Mouse (Mus musculus) left cerebral cortex, postnatal 10 days (tissue): ENCODE results near the gene Pdgfc. TPM values are rescaled to one million over a fixed set of nuclear protein-coding genes. Genes with fewer than 3 reads are reported as not detected.

Experiments used
- DNase-seq, 2 experiments: peaks; one replicate each; pipeline ENCODE4 v3.0.0; 2021 to 2022; ENCODE audit warnings: low spot score in 2 of 2, mixed read lengths in 1 of 2; ENCODE audit errors: extremely low spot score in 1 of 2
- intact Hi-C: fragments of 180-260 bp; cut with DNase I; formaldehyde crosslinking; loops from one replicate; pipeline ENCODE4 v1.15.1; 2025
- total RNA-seq, 2 experiments: library from RNA; stranded (reverse); gene quantifications; 2 replicates each; pipeline ENCODE4 v1.2.3; 2021

The Pdgfc gene
- total RNA-seq, 2 experiments from 2014 or later: 6.2 to 7.5 TPM

GRCm38 (mm10) chr3:81211666-81212065 is 175.4 kb downstream of the Pdgfc start:
- intact Hi-C loops: no loop called here
- DNase-seq: no peak

GRCm38 (mm10) chr3:81215547-81216118 is 179.4 kb downstream of the Pdgfc start:
- intact Hi-C loops: no loop called here
- no peak for DNase-seq

- intact Hi-C loops: no loop called here
- DNase-seq: no peak
Observed at GRCm38 (mm10) chr3:81221682-81222081, 185.5 kb downstream of the Pdgfc start.

GRCm38 (mm10) chr3:81228344-81228743 is 192.1 kb downstream of the Pdgfc start:
- DNase-seq: no peak
- intact Hi-C loops: no loop called here

- DNase-seq: no peak
- intact Hi-C loops: no loop called here
Observed at GRCm38 (mm10) chr3:81242697-81243590, 206.7 kb downstream of the Pdgfc start.

GRCm38 (mm10) chr3:81243591-81243990 is 207.4 kb downstream of the Pdgfc start:
- intact Hi-C loops: no loop called here
- no peak for DNase-seq

- intact Hi-C loops: no loop called here
- no peak for DNase-seq
Observed at GRCm38 (mm10) chr3:81262801-81263200, 226.6 kb downstream of the Pdgfc start.

Other genes starting within 250 kb of the Pdgfc start
- gene Gria2, start 233.6 kb upstream of the Pdgfc start, total RNA-seq: 100 to 1,000 TPM; 446 to 449 TPM
- 100 to 1,000 TPM; 149 to 160 TPM for gene Glrb, start 122.8 kb upstream of the Pdgfc start, total RNA-seq